ENCODE assay signal across 13 mouse cellular contexts in the genomic region with DNA sequence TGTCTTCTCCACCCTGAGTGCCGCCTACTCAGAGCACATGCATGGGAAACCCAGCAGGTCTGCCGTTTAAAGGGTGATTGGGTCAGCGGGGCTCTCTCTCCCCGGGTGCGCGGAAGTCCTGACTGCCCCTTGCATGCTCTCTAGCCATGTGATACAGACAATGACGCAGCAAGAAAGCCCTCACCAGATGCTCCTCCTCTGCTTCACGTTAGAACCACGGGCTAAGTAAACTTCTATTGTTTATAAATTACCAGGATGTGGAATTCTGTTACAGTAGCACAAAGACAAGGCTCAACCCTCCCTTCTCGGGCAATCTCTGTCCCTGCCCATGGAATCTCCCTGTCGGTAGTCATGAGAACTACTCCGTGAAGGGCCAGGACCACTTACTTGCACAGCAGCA. TPM values are rescaled to one million over a fixed set of nuclear protein-coding genes. Genes with fewer than 3 reads are reported as not detected.
A peak's percentile ranks its signal among the peaks of the same experiment; 100 is the strongest.
DNase-seq lines count a peak whose midpoint lies in the region; ATAC-seq and TF ChIP-seq lines count a peak whose summit lies in the region.
"Had no signal": no experiment of that assay in that cellular context is flagged by ENCODE, and none has a peak within 500 bp of the region (broad histone marks: within the 10 kb centered on the region; RNA-seq: fewer than 3 reads in every experiment).

No protein-coding gene starts in this region.

- H3K4me3 ChIP-seq in heart, embryonic 13.5 days, result no peak overlapping the region
- no peak overlapping the region for H3K4me3 ChIP-seq in forebrain, postnatal 0 days (ENCODE audit: low read depth, low read length)
- H3K4me3 ChIP-seq: embryonic facial prominence, embryonic 15.5 days had no signal

- intact Hi-C loops in heart, postnatal 14 days (cut with DNase I), result no loop called here

- H3K4me1 ChIP-seq in heart, embryonic 13.5 days, result peaks cover 24% of the 10 kb centered on the region
- no peaks in the 10 kb centered on the region for H3K4me1 ChIP-seq in forebrain, postnatal 0 days (ENCODE audit: insufficient read depth)

- no peak overlapping the region for H3K27ac ChIP-seq in heart, embryonic 13.5 days (replicated peaks)
- no peak overlapping the region for H3K27ac ChIP-seq in forebrain, postnatal 0 days (ENCODE audit: low read depth, low read length)
- H3K27ac ChIP-seq: embryonic facial prominence, embryonic 15.5 days had no signal

- no peak overlapping the region for H3K9ac ChIP-seq in heart, embryonic 13.5 days
- no peak overlapping the region for H3K9ac ChIP-seq in forebrain, postnatal 0 days
- H3K9ac ChIP-seq: embryonic facial prominence, embryonic 15.5 days had no signal

- peak overlapping the region; percentile 7; the same call in 1 of the 2 replicates for H3K4me2 ChIP-seq in heart, embryonic 13.5 days
- H3K4me2 ChIP-seq in forebrain, postnatal 0 days (ENCODE audit: low read depth), result no peak overlapping the region
- H3K4me2 ChIP-seq: embryonic facial prominence, embryonic 15.5 days had no signal

- TF ChIP-seq CTCF in forebrain, postnatal 0 days (IDR thresholded peaks at IDR 0.05; ENCODE audit: low read depth), result no peak

- WGBS in heart, embryonic 13.5 days, result 42% methylated on average over 12 of the region's 12 CpGs
- WGBS in forebrain, postnatal 0 days, result 57% methylated on average over 12 of the region's 12 CpGs

- no peaks in the 10 kb centered on the region for H3K9me3 ChIP-seq in heart, embryonic 13.5 days
- no peaks in the 10 kb centered on the region for H3K9me3 ChIP-seq in forebrain, postnatal 0 days (ENCODE audit: low read length)
- H3K9me3 ChIP-seq: embryonic facial prominence, embryonic 15.5 days had no signal

- ATAC-seq in heart, embryonic 13.5 days (ENCODE audit: extremely low read depth, insufficient number of reproducible peaks, low FRiP score, low TSS enrichment), result no peak
- peak; percentile 90 for ATAC-seq in megakaryocyte, adult 5-6 weeks (ENCODE audit: poor library complexity, severe bottlenecking)
- no peak for ATAC-seq in frontal cortex, adult (ENCODE audit: low TSS enrichment)
- no peak for ATAC-seq in forebrain, postnatal 0 days
- ATAC-seq: inflammation-experienced regulatory T-cells, adult 6 months; Patski had no signal

- H3K27me3 ChIP-seq in heart, embryonic 13.5 days (replicated peaks), result 0 out of 2 replicates have a peak, but pooled peaks cover 3% of the 10 kb centered on the region
- no peaks in the 10 kb centered on the region for H3K27me3 ChIP-seq in forebrain, postnatal 0 days (ENCODE audit: insufficient read depth, low read length)
- H3K27me3 ChIP-seq: embryonic facial prominence, embryonic 15.5 days; Patski had no signal

- no peak for DNase-seq in heart, postnatal 14 days
- DNase-seq in thymus, postnatal 4 days, result peak; percentile 4
- DNase-seq in thymus, adult 18-20 months, result no peak
- no peak for DNase-seq in gastrocnemius, adult 8-10 months (ENCODE audit: low spot score in 2 of 2)
- DNase-seq in forebrain, postnatal 0 days, result no peak
- DNase-seq: adrenal gland, postnatal 36 days; cerebellum, adult 8-10 months had no signal

- H3K36me3 ChIP-seq in heart, embryonic 13.5 days, result no peaks in the 10 kb centered on the region
- peaks cover 28% of the 10 kb centered on the region for H3K36me3 ChIP-seq in forebrain, postnatal 0 days (ENCODE audit: insufficient read depth)
- H3K36me3 ChIP-seq: embryonic facial prominence, embryonic 15.5 days had no signal

RNA-seq across cellular contexts. Expression of a gene that starts 9.0 kb away (rescaled TPM):
- 1.2 TPM in 2 replicates for polyA plus RNA-seq in heart, embryonic 13.5 days (2015; fragmentation: Nextera tagmentation; extraction: Ambion mirVana)
- total RNA-seq in heart, postnatal 14 days (2021), result 1 to 10 TPM; 1.3 to 1.5 TPM
- 0.58 and 0.71 TPM in 2 replicates for total RNA-seq in megakaryocyte, adult 5-6 weeks (2015)
- 0.22 and 0.57 TPM in 2 replicates for total RNA-seq in megakaryocyte, adult 5-6 weeks (2017)
- under 1 TPM in 1 of 4 experiments, not detected in 3; 0.07 TPM for total RNA-seq in gastrocnemius, adult 8-10 months (2022)
- 20.0 and 24.2 TPM in 2 replicates for total RNA-seq in forebrain, postnatal 0 days (2014; rRNA removed)
- 17.9 and 23.2 TPM in 2 replicates for polyA plus RNA-seq in forebrain, postnatal 0 days (2015; fragmentation: Nextera tagmentation; extraction: Ambion mirVana)

RNA-seq across cellular contexts. Expression of a gene that starts 10.2 kb away (rescaled TPM):
- 0.52 and 0.76 TPM in 2 replicates for polyA plus RNA-seq in heart, embryonic 13.5 days (2015; fragmentation: Nextera tagmentation; extraction: Ambion mirVana)
- not detected for total RNA-seq in heart, postnatal 14 days (2021)
- total RNA-seq in megakaryocyte, adult 5-6 weeks (2015), result 3.2 TPM in 2 replicates
- 4.9 and 10.0 TPM in 2 replicates for total RNA-seq in megakaryocyte, adult 5-6 weeks (2017)
- total RNA-seq in gastrocnemius, adult 8-10 months (2022), result not detected
- total RNA-seq in forebrain, postnatal 0 days (2014; rRNA removed), result 1.0 and 3.8 TPM in 2 replicates
- polyA plus RNA-seq in forebrain, postnatal 0 days (2015; fragmentation: Nextera tagmentation; extraction: Ambion mirVana), result 0.86 and 2.3 TPM in 2 replicates
- total RNA-seq: adrenal gland, postnatal 36 days had no signal

RNA-seq across cellular contexts. Expression of a gene that starts 33.4 kb away (rescaled TPM):
- 22.4 and 25.4 TPM in 2 replicates for polyA plus RNA-seq in heart, embryonic 13.5 days (2015; fragmentation: Nextera tagmentation; extraction: Ambion mirVana)
- total RNA-seq in heart, postnatal 14 days (2021), result 10 to 100 TPM; 43.8 to 45.5 TPM
- 22.1 and 22.2 TPM in 2 replicates for total RNA-seq in megakaryocyte, adult 5-6 weeks (2015)
- total RNA-seq in megakaryocyte, adult 5-6 weeks (2017), result 33.4 and 38.1 TPM in 2 replicates
- 10 to 100 TPM; 46.7 to 68.3 (median 56.0) TPM for total RNA-seq in gastrocnemius, adult 8-10 months (2022)
- total RNA-seq in forebrain, postnatal 0 days (2014; rRNA removed), result 36.2 and 44.9 TPM in 2 replicates
- 12.2 and 16.0 TPM in 2 replicates for polyA plus RNA-seq in forebrain, postnatal 0 days (2015; fragmentation: Nextera tagmentation; extraction: Ambion mirVana)

RNA-seq across cellular contexts. Expression of a gene that starts 33.8 kb away (rescaled TPM):
- 96.6 and 101 TPM in 2 replicates for polyA plus RNA-seq in heart, embryonic 13.5 days (2015; fragmentation: Nextera tagmentation; extraction: Ambion mirVana)
- total RNA-seq in heart, postnatal 14 days (2021), result 10 to 100 TPM; 56.0 to 68.3 TPM
- total RNA-seq in megakaryocyte, adult 5-6 weeks (2015), result 31.1 and 31.9 TPM in 2 replicates
- total RNA-seq in megakaryocyte, adult 5-6 weeks (2017), result 39.2 and 42.4 TPM in 2 replicates
- 10 to 100 TPM; 67.9 to 78.5 (median 70.7) TPM for total RNA-seq in gastrocnemius, adult 8-10 months (2022)
- 24.4 and 31.6 TPM in 2 replicates for total RNA-seq in forebrain, postnatal 0 days (2014; rRNA removed)
- 144 and 167 TPM in 2 replicates for polyA plus RNA-seq in forebrain, postnatal 0 days (2015; fragmentation: Nextera tagmentation; extraction: Ambion mirVana)

RNA-seq across cellular contexts. Expression of a gene that starts 38.0 kb away (rescaled TPM):
- polyA plus RNA-seq in heart, embryonic 13.5 days (2015; fragmentation: Nextera tagmentation; extraction: Ambion mirVana), result 7.1 TPM in 2 replicates
- 10 to 100 TPM in 1 of 2 experiments, 1 to 10 TPM in 1; 8.3 to 10.7 TPM for total RNA-seq in heart, postnatal 14 days (2021)
- 2.0 and 2.8 TPM in 2 replicates for total RNA-seq in megakaryocyte, adult 5-6 weeks (2015)
- total RNA-seq in megakaryocyte, adult 5-6 weeks (2017), result 2.7 and 16.8 TPM in 2 replicates
- total RNA-seq in gastrocnemius, adult 8-10 months (2022), result 1 to 10 TPM; 1.2 to 2.5 (median 2.0) TPM
- 3.2 and 4.3 TPM in 2 replicates for total RNA-seq in forebrain, postnatal 0 days (2014; rRNA removed)
- 1.5 and 2.6 TPM in 2 replicates for polyA plus RNA-seq in forebrain, postnatal 0 days (2015; fragmentation: Nextera tagmentation; extraction: Ambion mirVana)
- polyA plus RNA-seq: Patski had no signal
